Mouse (Mus musculus) Patski (cell line): ENCODE data around the gene Mks1. TPM values are rescaled to one million over a fixed set of nuclear protein-coding genes. Genes with fewer than 3 reads are reported as not detected.
A peak's percentile ranks its signal among the peaks of the same experiment; 100 is the strongest.

Source experiments
- ATAC-seq: fragments of 100-300 bp; one replicate; pipeline ENCODE4 v1.8.0; 2021
- CTCF ChIA-PET: fragments of 350-600 bp; sonication (Branson Sonifier 250); formaldehyde crosslinking; loops from one replicate; lab custom pipeline; 2022; ENCODE audit warnings: inconsistent platforms; lab: Charles Lee
- POLR2A ChIA-PET: fragments of 350-600 bp; sonication (Branson Sonifier 250); formaldehyde crosslinking; loops from one replicate; lab custom pipeline; 2022; ENCODE audit warnings: antibody characterized with exemption, inconsistent platforms; lab: Charles Lee
- DNase-seq: peaks from one replicate; pipeline ENCODE4 v3.0.0-alpha.2; 2011; ENCODE audit warnings: low read depth, low spot score
- H3K27me3 ChIP-seq: fragments of 371-371 bp; one replicate; pipeline ENCODE4 v1.5.1; 2021
- CTCF ChIP-seq: fragments of 100-300 bp; IDR thresholded peaks from one replicate; pipeline ENCODE4 v1.5.1; 2021
- in situ Hi-C: fragments of 300-500 bp; cut with MboI; formaldehyde crosslinking; loops from 3 replicates; pipeline ENCODE4 v1.11.1; 2018; ENCODE audit warnings: low pct_unique_long_range_greater_than_20kb, mixed read lengths
- polyA plus RNA-seq: library from polyadenylated mRNA; unstranded; gene quantifications from one replicate; pipeline ENCODE4 v1.2.3, GENCODE M21; 2021

Gene Mks1
- polyA plus RNA-seq = 6.0 TPM

GRCm38 (mm10) chr11:87852690-87853596 lies at the start of gene Mks1:
TSS of gene Mks1 (plus strand) at chr11:87853215.
- in situ Hi-C loops = no loop called here
- DNase-seq = no peak
- ChIA-PET CTCF (no interaction called here), POLR2A (no interaction called here)
- peak; percentile 67 for ATAC-seq
- no peaks in the 10 kb centered on the region for H3K27me3 ChIP-seq
- TF ChIP-seq CTCF = no peak

GRCm38 (mm10) chr11:87805448-87805847 lies 47.6 kb upstream of the Mks1 start:
- no peak for TF ChIP-seq CTCF
- ATAC-seq (no peak), DNase-seq (no peak)
- ChIA-PET POLR2A (no interaction called here), CTCF (interaction anchor here (0.9 to 2.6 kb wide), 2 partner anchors 10 to 11 kb away, joined by 3 to 10 read pairs; no protein-coding TSS in a partner anchor)
- in situ Hi-C loops = no loop called here
- H3K27me3 ChIP-seq = peaks cover 29% of the 10 kb centered on the region

GRCm38 (mm10) chr11:87807433-87807832 lies 45.6 kb upstream of the Mks1 start:
- no peak for TF ChIP-seq CTCF
- no peak for ATAC-seq
- H3K27me3 ChIP-seq = peaks cover 29% of the 10 kb centered on the region
- in situ Hi-C loops = no loop called here
- POLR2A ChIA-PET = no interaction called here
- no peak for DNase-seq
- CTCF ChIA-PET = interaction anchor here (1.4 kb wide), 1 partner anchor 59 kb away, joined by 3 read pairs; no protein-coding TSS in a partner anchor

- TF ChIP-seq CTCF = no peak
- POLR2A ChIA-PET = no interaction called here
- DNase-seq = no peak
- peaks cover 34% of the 10 kb centered on the region for H3K27me3 ChIP-seq
- CTCF ChIA-PET = no interaction called here
- in situ Hi-C loops = no loop called here
- no peak for ATAC-seq
Measured at GRCm38 (mm10) chr11:87808236-87808635, 44.8 kb upstream of the Mks1 start.

DNA sequence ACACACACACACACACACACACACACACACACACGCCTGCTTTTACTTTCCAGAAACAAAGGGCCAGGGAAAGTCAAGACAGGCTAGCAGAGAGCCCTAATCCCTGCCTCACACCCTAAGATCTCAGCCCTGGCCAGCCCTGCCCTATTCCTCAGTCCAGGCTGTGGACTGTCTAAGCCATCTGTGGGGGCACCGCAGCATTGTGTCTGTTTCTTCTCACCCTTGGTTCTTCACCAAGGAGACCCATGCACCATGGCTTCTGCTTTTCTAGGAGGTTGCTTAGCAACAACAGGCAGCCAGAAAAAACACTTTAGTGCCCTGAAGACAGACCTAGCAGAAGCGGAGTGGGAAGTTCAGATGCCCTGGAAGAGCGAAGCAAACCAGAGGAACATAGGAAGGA lies 41.6 kb upstream of the Mks1 start:
- H3K27me3 ChIP-seq = peaks cover 49% of the 10 kb centered on the region
- no peak for ATAC-seq

GRCm38 (mm10) chr11:87814831-87815230 lies 38.2 kb upstream of the Mks1 start:
- CTCF ChIA-PET = interaction anchor here (2.6 kb wide), 1 partner anchor 9 kb away, joined by 10 read pairs; no protein-coding TSS in a partner anchor

More for the DNA sequence above, 41.6 kb upstream of the Mks1 start:
- DNase-seq = no peak
- ChIA-PET POLR2A (no interaction called here), CTCF (no interaction called here)
- no peak for TF ChIP-seq CTCF
- in situ Hi-C loops = no loop called here

GRCm38 (mm10) chr11:87816707-87817442 lies 36.1 kb upstream of the Mks1 start:
- CTCF ChIA-PET = interaction anchor here (1.2 to 2.6 kb wide), 2 partner anchors 11 to 16 kb away, joined by 3 to 10 read pairs; no protein-coding TSS in a partner anchor
- POLR2A ChIA-PET = no interaction called here
- peaks cover 49% of the 10 kb centered on the region for H3K27me3 ChIP-seq
- TF ChIP-seq CTCF = peak; percentile 77
- DNase-seq = no peak
- ATAC-seq = no peak
- in situ Hi-C loops = no loop called here

More at GRCm38 (mm10) chr11:87814831-87815230, 38.2 kb upstream of the Mks1 start:
- DNase-seq = no peak
- in situ Hi-C loops = no loop called here
- ATAC-seq = no peak
- H3K27me3 ChIP-seq = peaks cover 53% of the 10 kb centered on the region
- TF ChIP-seq CTCF = no peak
- POLR2A ChIA-PET = no interaction called here

DNA sequence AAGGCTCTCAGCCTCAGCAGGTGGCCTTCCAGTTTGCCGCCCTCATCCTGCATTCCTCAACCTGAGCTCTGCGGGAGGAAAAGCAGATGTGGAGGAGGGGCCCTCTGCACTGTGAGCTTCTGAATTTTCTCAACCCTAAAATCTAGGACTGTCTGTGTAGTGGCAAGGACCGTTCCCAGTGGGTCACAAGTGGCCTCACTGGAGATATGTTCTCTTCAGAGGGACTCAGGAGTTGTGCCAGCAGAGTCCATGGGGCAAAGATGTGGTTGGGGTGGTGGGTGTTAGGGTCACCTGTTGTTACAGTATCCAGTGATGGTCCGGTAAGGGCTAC lies 35.6 kb upstream of the Mks1 start:
- ATAC-seq = no peak
- CTCF ChIA-PET = interaction anchor here (1.2 kb wide), 1 partner anchor 16 kb away, joined by 3 read pairs; no protein-coding TSS in a partner anchor
- DNase-seq = no peak
- peaks cover 51% of the 10 kb centered on the region for H3K27me3 ChIP-seq
- in situ Hi-C loops = no loop called here
- POLR2A ChIA-PET = no interaction called here
- no peak for TF ChIP-seq CTCF

GRCm38 (mm10) chr11:87821502-87821901 lies 31.5 kb upstream of the Mks1 start:
- no peak for TF ChIP-seq CTCF
- peaks cover 64% of the 10 kb centered on the region for H3K27me3 ChIP-seq
- DNase-seq (no peak), ATAC-seq (no peak)
- in situ Hi-C loops = no loop called here
- ChIA-PET CTCF (interaction anchor here (1.2 kb wide), 1 partner anchor 206 kb away, joined by 3 read pairs; no protein-coding TSS in a partner anchor), POLR2A (no interaction called here)

GRCm38 (mm10) chr11:87828239-87828900 lies 24.6 kb upstream of the Mks1 start, which contains the start of gene Lpo:
TSS of gene Lpo (minus strand) at chr11:87828289.
- DNase-seq (no peak), ATAC-seq (no peak)
- in situ Hi-C loops = no loop called here
- ChIA-PET POLR2A (interaction anchor here (0.6 kb wide), 1 partner anchor 12 kb away, joined by 4 read pairs; no protein-coding TSS in a partner anchor), CTCF (no interaction called here)
- peaks cover 44% of the 10 kb centered on the region for H3K27me3 ChIP-seq
- no peak for TF ChIP-seq CTCF
